Mouse (Mus musculus) embryonic facial prominence, embryonic 15.5 days (tissue): ENCODE data around the gene Calcr. TPM values are rescaled to one million over a fixed set of nuclear protein-coding genes. Genes with fewer than 3 reads are reported as not detected.
"Not testable (repeated sequence)": the region's sequence is repeated elsewhere in the genome, so short reads cannot be mapped to it uniquely, and the experiment has no call there.

ENCODE experiments used
- ATAC-seq: fragments of 200-750 bp; cut with Nextera tagmentation; 2 replicates; pipeline ENCODE4 v1.8.0; 2017; ENCODE audit warnings: low read depth, moderate TSS enrichment; ENCODE audit not compliant: insufficient number of reproducible peaks, low FRiP score, low TSS enrichment
- H3K27ac ChIP-seq: fragments of 300-500 bp; sonication (generic); replicated peaks from 2 replicates; pipeline ENCODE4 v1.5.1; 2015; ENCODE audit warnings: mild to moderate bottlenecking, inconsistent platforms
- H3K27me3 ChIP-seq: fragments of 300-500 bp; sonication (generic); 2 replicates; pipeline ENCODE4 v1.6.1; 2015; ENCODE audit warnings: inconsistent platforms
- H3K36me3 ChIP-seq: fragments of 300-500 bp; sonication (generic); 2 replicates; pipeline ENCODE4 v1.6.1; 2015; ENCODE audit warnings: mild to moderate bottlenecking, inconsistent platforms
- H3K4me1 ChIP-seq: fragments of 300-500 bp; sonication (generic); 2 replicates; pipeline ENCODE4 v1.6.1; 2015; ENCODE audit warnings: inconsistent platforms
- H3K4me2 ChIP-seq: fragments of 300-500 bp; sonication (generic); replicated peaks from 2 replicates; pipeline ENCODE4 v1.6.1; 2015; ENCODE audit warnings: mild to moderate bottlenecking, inconsistent platforms
- H3K4me3 ChIP-seq: fragments of 300-500 bp; sonication (generic); replicated peaks from 2 replicates; pipeline ENCODE4 v1.5.1; 2015; ENCODE audit warnings: mild to moderate bottlenecking, inconsistent platforms
- H3K9ac ChIP-seq: fragments of 300-500 bp; sonication (generic); 2 replicates; pipeline ENCODE4 v1.6.1; 2015; ENCODE audit warnings: inconsistent platforms
- H3K9me3 ChIP-seq: fragments of 300-500 bp; sonication (generic); replicated peaks from 2 replicates; pipeline ENCODE4 v1.6.1; 2016; ENCODE audit warnings: inconsistent platforms
- WGBS: fragments of 180-500 bp; shearing (Covaris S2); methylation state at CpG from one replicate; pipeline ENCODE4 v1.1.7; 2015; 5-methylcytosine and 5-hydroxymethylcytosine counted together
- polyA plus RNA-seq: library from polyadenylated mRNA; unstranded; fragments of >200 nt; fragmentation: Nextera tagmentation; extraction: Ambion mirVana; gene quantifications from 2 replicates; pipeline ENCODE4 v1.2.1, GENCODE M21; 2015

Calcr gene
- polyA plus RNA-seq, result 0.31 and 0.76 TPM in 2 replicates

- H3K9ac ChIP-seq, result no peak within 1 kb of the TSS
- H3K4me2 ChIP-seq, result peak within 1 kb of the TSS; percentile 92
- 4% methylated on average over 12 of the region's 12 CpGs for WGBS
Measured at GRCm38 (mm10) chr6:3764230-3764764, at the start of gene Calcr. Gene Calcr, minus strand, starts transcription at chr6:3764714.

DNA sequence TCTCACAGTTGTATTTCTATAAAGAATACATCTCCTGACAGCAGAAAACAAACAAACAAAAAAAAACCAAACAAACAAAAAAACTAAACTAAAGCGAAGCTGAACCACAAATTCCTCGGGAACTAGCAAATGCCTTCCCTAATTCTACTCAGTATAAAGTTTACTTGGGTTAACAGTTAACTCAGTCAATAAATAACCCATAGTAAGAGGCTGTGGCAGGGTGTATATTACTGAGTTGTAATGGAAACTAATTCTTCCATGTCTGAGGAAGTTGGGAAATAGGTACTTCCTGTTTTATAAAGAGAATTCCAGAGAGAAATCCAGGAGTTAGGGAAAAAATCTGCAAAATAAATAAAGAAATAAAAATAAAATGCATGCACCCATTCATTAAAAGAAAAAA is 3.0 kb upstream of the Calcr start:
- ATAC-seq, result no peak
- H3K4me1 ChIP-seq, result peaks cover 7% of the 10 kb centered on the region; the same call in 1 of the 2 replicates
- no peak overlapping the region for H3K4me2 ChIP-seq
- H3K36me3 ChIP-seq, result no peaks in the 10 kb centered on the region
- H3K9ac ChIP-seq, result no peak overlapping the region
- WGBS, result 80% methylated on average over 2 of the region's 2 CpGs
- H3K27me3 ChIP-seq, result peaks cover 38% of the 10 kb centered on the region
- H3K4me3 ChIP-seq, result no peak overlapping the region
- no peak overlapping the region for H3K27ac ChIP-seq
- H3K9me3 ChIP-seq, result no peaks in the 10 kb centered on the region

More at GRCm38 (mm10) chr6:3764230-3764764, at the start of gene Calcr:
- ATAC-seq, result no peak
- Histone ChIP-seq H3K27ac (no peak within 1 kb of the TSS), H3K27me3 (peaks cover 44% of the 10 kb centered on the region), H3K4me1 (peaks cover 7% of the 10 kb centered on the region; the same call in 1 of the 2 replicates), H3K9me3 (no peaks in the 10 kb centered on the region), H3K4me3 (peak within 1 kb of the TSS; percentile 46), H3K36me3 (no peaks in the 10 kb centered on the region)

GRCm38 (mm10) chr6:3763171-3763967 is 1.1 kb downstream of the Calcr start:
- Histone ChIP-seq H3K9me3 (no peaks in the 10 kb centered on the region), H3K36me3 (no peaks in the 10 kb centered on the region), H3K9ac (no peak overlapping the region), H3K4me1 (peaks cover 7% of the 10 kb centered on the region; the same call in 1 of the 2 replicates), H3K4me2 (peak overlapping the region; percentile 92), H3K27me3 (peaks cover 44% of the 10 kb centered on the region), H3K4me3 (peak overlapping the region; percentile 46), H3K27ac (no peak overlapping the region)
- no peak for ATAC-seq
- under 1% methylated on average over 36 of the region's 39 CpGs for WGBS

- no peak for ATAC-seq
Measured at GRCm38 (mm10) chr6:3751576-3751975, 12.9 kb downstream of the Calcr start.

DNA sequence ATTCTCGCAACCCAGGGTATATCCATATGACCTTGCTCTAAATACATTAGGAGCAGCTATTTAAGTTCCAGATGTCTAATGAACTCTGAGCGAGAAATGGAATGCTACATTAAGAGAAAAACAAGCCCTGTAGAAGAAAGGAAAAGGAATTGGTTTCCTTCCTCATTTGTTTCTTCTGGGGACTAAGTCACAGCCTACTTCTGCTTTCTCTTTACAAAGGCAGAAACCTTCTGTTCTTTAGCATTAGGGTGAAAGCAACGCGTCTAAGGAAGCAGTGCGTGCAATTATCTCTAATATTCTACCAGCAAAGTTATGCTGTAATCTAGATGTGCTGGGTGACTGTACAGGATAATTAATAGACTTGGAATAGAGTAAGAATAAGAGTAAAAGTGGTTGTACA is 14.9 kb downstream of the Calcr start:
- H3K27ac ChIP-seq, result no peak overlapping the region
- H3K9me3 ChIP-seq, result no peaks in the 10 kb centered on the region
- WGBS, result 79% methylated on average over 5 of the region's 5 CpGs

More at GRCm38 (mm10) chr6:3751576-3751975, 12.9 kb downstream of the Calcr start:
- WGBS, result 80% methylated on average over 3 of the region's 3 CpGs
- H3K9ac ChIP-seq, result no peak overlapping the region
- H3K4me1 ChIP-seq, result no peaks in the 10 kb centered on the region
- no peaks in the 10 kb centered on the region for H3K36me3 ChIP-seq
- H3K4me3 ChIP-seq, result no peak overlapping the region
- no peaks in the 10 kb centered on the region for H3K9me3 ChIP-seq
- no peak overlapping the region for H3K27ac ChIP-seq
- no peak overlapping the region for H3K4me2 ChIP-seq
- H3K27me3 ChIP-seq, result no peaks in the 10 kb centered on the region

GRCm38 (mm10) chr6:3745546-3745945 is 19.0 kb downstream of the Calcr start:
- H3K9me3 ChIP-seq, result no peaks in the 10 kb centered on the region
- 36% methylated on average over 2 of the region's 2 CpGs for WGBS
- H3K4me2 ChIP-seq, result no peak overlapping the region
- no peaks in the 10 kb centered on the region for H3K27me3 ChIP-seq
- no peak for ATAC-seq
- H3K4me3 ChIP-seq, result no peak overlapping the region
- H3K9ac ChIP-seq, result no peak overlapping the region
- no peaks in the 10 kb centered on the region for H3K4me1 ChIP-seq
- no peaks in the 10 kb centered on the region for H3K36me3 ChIP-seq
- no peak overlapping the region for H3K27ac ChIP-seq

More for the DNA sequence above, 14.9 kb downstream of the Calcr start:
- Histone ChIP-seq H3K4me1 (no peaks in the 10 kb centered on the region), H3K4me3 (no peak overlapping the region), H3K27me3 (no peaks in the 10 kb centered on the region), H3K9ac (no peak overlapping the region), H3K4me2 (no peak overlapping the region), H3K36me3 (no peaks in the 10 kb centered on the region)
- no peak for ATAC-seq

GRCm38 (mm10) chr6:3741996-3742713 is 22.4 kb downstream of the Calcr start:
- Histone ChIP-seq H3K9me3 (no peaks in the 10 kb centered on the region), H3K9ac (no peak overlapping the region), H3K36me3 (no peaks in the 10 kb centered on the region), H3K4me1 (no peaks in the 10 kb centered on the region), H3K27ac (no peak overlapping the region), H3K4me3 (no peak overlapping the region), H3K27me3 (no peaks in the 10 kb centered on the region), H3K4me2 (no peak overlapping the region)
- no peak for ATAC-seq
- 72% methylated on average over 7 of the region's 7 CpGs for WGBS

DNA sequence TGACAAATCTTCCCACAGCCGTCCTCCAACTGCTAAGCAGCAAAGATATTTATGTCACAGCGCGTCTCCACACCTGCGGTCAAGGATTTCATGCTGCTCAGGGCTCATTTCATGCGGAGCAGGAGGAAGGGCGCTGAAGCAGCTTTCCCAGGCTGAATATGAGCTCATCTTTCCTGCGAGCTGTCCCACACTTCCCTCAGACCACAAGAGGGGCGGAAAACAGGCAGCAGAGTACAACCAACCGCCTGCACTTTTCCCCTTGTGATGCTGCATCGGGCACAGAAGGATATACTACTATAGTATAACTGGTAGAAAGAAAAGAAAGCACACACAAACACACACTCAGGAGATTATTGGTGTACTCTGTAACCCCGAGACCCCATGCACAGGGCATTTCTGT is 23.2 kb downstream of the Calcr start:
- no peak overlapping the region for H3K27ac ChIP-seq
- H3K4me2 ChIP-seq, result no peak overlapping the region
- no peak overlapping the region for H3K4me3 ChIP-seq
- WGBS, result 42% methylated on average over 11 of the region's 11 CpGs
- no peak overlapping the region for H3K9ac ChIP-seq
- H3K27me3 ChIP-seq, result no peaks in the 10 kb centered on the region
- H3K36me3 ChIP-seq, result no peaks in the 10 kb centered on the region
- H3K9me3 ChIP-seq, result no peaks in the 10 kb centered on the region
- no peaks in the 10 kb centered on the region for H3K4me1 ChIP-seq
- ATAC-seq, result 0 out of 2 replicates have a peak, but pooled peaks have one; percentile 51

DNA sequence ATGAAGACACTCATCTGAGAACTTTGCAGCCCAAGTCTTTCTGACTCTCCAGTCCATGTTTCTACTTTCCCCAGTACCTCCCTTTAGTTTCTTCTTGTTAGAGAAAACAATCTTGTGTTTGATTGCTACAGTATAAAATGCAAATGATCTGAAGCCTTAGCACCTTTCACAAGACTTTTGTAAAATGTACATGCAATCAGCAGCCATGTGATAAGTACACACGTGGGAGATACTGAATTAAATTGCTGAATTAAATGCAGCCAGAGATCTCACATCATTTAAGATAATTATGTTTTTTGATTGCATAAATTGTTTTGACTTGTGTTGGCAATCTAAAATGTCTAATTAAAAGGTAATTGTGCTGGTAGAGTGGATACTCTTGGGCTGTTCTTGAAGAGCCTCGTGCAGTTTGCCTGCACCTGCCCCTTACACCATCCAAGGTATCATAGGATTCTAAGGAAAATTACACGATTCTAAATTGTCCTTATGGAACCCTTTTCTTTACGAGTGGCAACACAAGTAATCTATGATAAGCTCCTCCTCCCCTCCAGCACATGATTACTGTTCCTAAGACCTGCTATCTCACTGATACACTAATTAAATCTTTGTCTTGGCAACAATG is 34.2 kb downstream of the Calcr start:
- WGBS, result 65% methylated on average over 4 of the region's 4 CpGs
- H3K4me3 ChIP-seq, result no peak overlapping the region
- no peaks in the 10 kb centered on the region for H3K36me3 ChIP-seq
- H3K9me3 ChIP-seq, result no peaks in the 10 kb centered on the region
- no peaks in the 10 kb centered on the region for H3K4me1 ChIP-seq
- H3K27ac ChIP-seq, result no peak overlapping the region
- ATAC-seq, result no peak
- H3K4me2 ChIP-seq, result no peak overlapping the region
- no peak overlapping the region for H3K9ac ChIP-seq
- H3K27me3 ChIP-seq, result no peaks in the 10 kb centered on the region

- H3K27me3 ChIP-seq, result no peaks in the 10 kb centered on the region
- no peaks in the 10 kb centered on the region for H3K4me1 ChIP-seq
- no peaks in the 10 kb centered on the region for H3K36me3 ChIP-seq
- H3K4me3 ChIP-seq, result no peak overlapping the region
- no peak overlapping the region for H3K9ac ChIP-seq
- H3K27ac ChIP-seq, result no peak overlapping the region
- ATAC-seq, result no peak
- H3K9me3 ChIP-seq, result no peaks in the 10 kb centered on the region
- H3K4me2 ChIP-seq, result no peak overlapping the region
- WGBS, result 57% methylated on average over 7 of the region's 7 CpGs
Measured at GRCm38 (mm10) chr6:3688087-3688642, 76.3 kb downstream of the Calcr start.

GRCm38 (mm10) chr6:3678286-3678685 is 86.2 kb downstream of the Calcr start:
- H3K9ac ChIP-seq, H3K4me3 ChIP-seq, H3K36me3 ChIP-seq, ATAC-seq, H3K4me2 ChIP-seq, H3K27ac ChIP-seq, H3K27me3 ChIP-seq, H3K4me1 ChIP-seq, H3K9me3 ChIP-seq: not testable (repeated sequence)
- WGBS, result 34% methylated on average over 2 of the region's 2 CpGs
